Mouse (Mus musculus): ENCODE results near the gene Vps39.

DNA sequence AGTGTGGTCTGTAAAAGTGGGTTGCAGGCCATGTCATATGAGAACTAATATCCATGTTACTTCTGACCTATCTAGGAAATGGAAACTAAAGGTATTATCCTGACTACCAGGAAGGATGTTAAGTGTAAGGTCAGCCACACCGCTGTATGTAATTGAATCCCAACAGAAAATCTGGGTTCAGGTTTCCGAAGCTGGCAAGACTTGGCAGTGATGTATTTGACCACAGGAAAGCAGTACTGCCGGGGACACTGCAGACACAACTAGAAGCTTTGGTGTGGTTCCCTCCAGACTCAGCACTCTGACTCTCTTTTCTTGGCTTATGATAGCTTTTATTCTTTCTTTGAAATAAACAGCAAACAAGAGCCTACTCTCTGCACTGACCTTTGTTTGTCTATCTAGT is 13.6 kb upstream of the Vps39 start:
- TF ChIP-seq POLR2A (IDR thresholded peaks at IDR 0.05; ENCODE audit: insufficient read length, low read depth) (no peak), TCF12 (IDR thresholded peaks at IDR 0.05; ENCODE audit: insufficient read depth, poor library complexity, severe bottlenecking) (no peak), MAX (IDR thresholded peaks at IDR 0.05; ENCODE audit: low read depth) (no peak), MYOG (IDR thresholded peaks at IDR 0.05; ENCODE audit: control insufficient read depth in 1 of 3, insufficient read depth in 1 of 3, insufficient read length in 2 of 3, low read depth in 2 of 3) (no peak), USF1 (IDR thresholded peaks at IDR 0.05; ENCODE audit: low read depth) (no peak), POLR2AphosphoS2 (IDR thresholded peaks at IDR 0.05; ENCODE audit: insufficient read length, low read depth) (no peak), E2F4 (IDR thresholded peaks at IDR 0.05; ENCODE audit: insufficient read depth) (no peak)
